Mouse (Mus musculus) macrophage (primary cell): ENCODE measurements around the gene Pou2f1. TPM values are rescaled to one million over a fixed set of nuclear protein-coding genes. Genes with fewer than 3 reads are reported as not detected.

Experiments
- H3K27ac ChIP-seq: fragments of 350-480 bp; formaldehyde crosslinking; 2 replicates; pipeline ENCODE4 v1.9.0; 2021
- H3K36me3 ChIP-seq: fragments of 350-480 bp; formaldehyde crosslinking; 2 replicates; pipeline ENCODE4 v1.9.0; 2021; ENCODE audit errors: inconsistent target
- H3K4me3 ChIP-seq: fragments of 350-480 bp; formaldehyde crosslinking; 2 replicates; pipeline ENCODE4 v1.9.0; 2021; ENCODE audit errors: inconsistent target
- H3K79me2 ChIP-seq: fragments of 350-480 bp; formaldehyde crosslinking; 2 replicates; pipeline ENCODE4 v1.9.0; 2021; ENCODE audit errors: inconsistent target
- WGBS: methylation state at CpG from one replicate; pipeline ENCODE4 v1.1.7; 2026; ENCODE audit warnings: inconsistent platforms; ENCODE audit not compliant: missing documents; 5-methylcytosine and 5-hydroxymethylcytosine counted together
- polyA plus RNA-seq: library from polyadenylated mRNA; stranded (reverse); fragments of 250-400 nt; gene quantifications from 3 replicates; pipeline ENCODE4 v1.2.4, GENCODE M21; 2018; ENCODE audit warnings: inconsistent platforms

Pou2f1 gene
- polyA plus RNA-seq, 1 experiment from 2014 or later, result 6.4 TPM

- H3K79me2 ChIP-seq, result no peaks in the 10 kb centered on the region; the same call in 1 of the 2 replicates
- no peaks in the 10 kb centered on the region for H3K36me3 ChIP-seq
- H3K27ac ChIP-seq, result no peak overlapping the region
- WGBS, result no CpG with 5 or more reads among the region's 1 CpGs
- H3K4me3 ChIP-seq, result no peak overlapping the region
These were observed 59.2 kb downstream of the Pou2f1 start for GRCm38 (mm10) chr1:165943270-165943669.

- WGBS, result 91% methylated on average over 2 of the region's 2 CpGs
- no peak overlapping the region for H3K27ac ChIP-seq
These were observed 67.0 kb downstream of the Pou2f1 start for GRCm38 (mm10) chr1:165935466-165935818.

GRCm38 (mm10) chr1:165934648-165935465 is 67.6 kb downstream of the Pou2f1 start:
- no peaks in the 10 kb centered on the region for H3K36me3 ChIP-seq
- 9% methylated on average over 7 of the region's 7 CpGs for WGBS

More at GRCm38 (mm10) chr1:165935466-165935818, 67.0 kb downstream of the Pou2f1 start:
- no peaks in the 10 kb centered on the region for H3K36me3 ChIP-seq
- H3K4me3 ChIP-seq, result no peak overlapping the region
- peaks cover 18% of the 10 kb centered on the region; the same call in 1 of the 2 replicates for H3K79me2 ChIP-seq

GRCm38 (mm10) chr1:165933915-165934647 is 68.4 kb downstream of the Pou2f1 start:
- H3K4me3 ChIP-seq, result no peak overlapping the region

More at GRCm38 (mm10) chr1:165934648-165935465, 67.6 kb downstream of the Pou2f1 start:
- peaks cover 18% of the 10 kb centered on the region; the same call in 1 of the 2 replicates for H3K79me2 ChIP-seq
- peak overlapping the region; percentile 2; the same call in 1 of the 2 replicates for H3K4me3 ChIP-seq
- H3K27ac ChIP-seq, result no peak overlapping the region

GRCm38 (mm10) chr1:165932842-165933241 is 69.6 kb downstream of the Pou2f1 start:
- H3K79me2 ChIP-seq, result peaks cover 18% of the 10 kb centered on the region; the same call in 1 of the 2 replicates
- WGBS, result 92% methylated on average over 2 of the region's 2 CpGs
- no peak overlapping the region for H3K4me3 ChIP-seq
- H3K27ac ChIP-seq, result no peak overlapping the region
- H3K36me3 ChIP-seq, result no peaks in the 10 kb centered on the region

More at GRCm38 (mm10) chr1:165933915-165934647, 68.4 kb downstream of the Pou2f1 start:
- 78% methylated on average over 5 of the region's 5 CpGs for WGBS
- peaks cover 18% of the 10 kb centered on the region; the same call in 1 of the 2 replicates for H3K79me2 ChIP-seq
- no peaks in the 10 kb centered on the region for H3K36me3 ChIP-seq
- H3K27ac ChIP-seq, result no peak overlapping the region

- no peak overlapping the region for H3K27ac ChIP-seq
- 89% methylated on average over 3 of the region's 3 CpGs for WGBS
- H3K79me2 ChIP-seq, result peaks cover 18% of the 10 kb centered on the region; the same call in 1 of the 2 replicates
- no peaks in the 10 kb centered on the region for H3K36me3 ChIP-seq
- H3K4me3 ChIP-seq, result no peak overlapping the region
These were observed 72.0 kb downstream of the Pou2f1 start for GRCm38 (mm10) chr1:165930510-165930909.

GRCm38 (mm10) chr1:165927507-165928279 is 74.8 kb downstream of the Pou2f1 start:
- Histone ChIP-seq H3K27ac (no peak overlapping the region), H3K79me2 (0 out of 2 replicates have a peak, but pooled peaks cover 1% of the 10 kb centered on the region), H3K4me3 (no peak overlapping the region), H3K36me3 (no peaks in the 10 kb centered on the region)
- 79% methylated on average over 6 of the region's 7 CpGs for WGBS

GRCm38 (mm10) chr1:165925207-165925606 is 77.3 kb downstream of the Pou2f1 start:
- H3K79me2 ChIP-seq, result no peaks in the 10 kb centered on the region
- H3K27ac ChIP-seq, result no peak overlapping the region
- 90% methylated on average over 2 of the region's 2 CpGs for WGBS
- no peak overlapping the region for H3K4me3 ChIP-seq
- H3K36me3 ChIP-seq, result no peaks in the 10 kb centered on the region

- 92% methylated on average over 1 of the region's 1 CpGs for WGBS
- no peaks in the 10 kb centered on the region for H3K79me2 ChIP-seq
- no peaks in the 10 kb centered on the region for H3K36me3 ChIP-seq
- H3K4me3 ChIP-seq, result no peak overlapping the region
- no peak overlapping the region for H3K27ac ChIP-seq
These were observed 80.0 kb downstream of the Pou2f1 start for GRCm38 (mm10) chr1:165922488-165922887.

- no peaks in the 10 kb centered on the region for H3K36me3 ChIP-seq
- no peaks in the 10 kb centered on the region for H3K79me2 ChIP-seq
- no peak overlapping the region for H3K27ac ChIP-seq
- 80% methylated on average over 3 of the region's 3 CpGs for WGBS
- no peak overlapping the region for H3K4me3 ChIP-seq
These were observed 81.5 kb downstream of the Pou2f1 start for GRCm38 (mm10) chr1:165921026-165921425.

- Histone ChIP-seq H3K36me3 (no peaks in the 10 kb centered on the region), H3K27ac (no peak overlapping the region), H3K4me3 (no peak overlapping the region), H3K79me2 (no peaks in the 10 kb centered on the region)
- WGBS, result 100% methylated on average over 2 of the region's 2 CpGs
These were observed 88.1 kb downstream of the Pou2f1 start for GRCm38 (mm10) chr1:165914416-165914801.

GRCm38 (mm10) chr1:165913720-165914415 is 88.6 kb downstream of the Pou2f1 start:
- no peaks in the 10 kb centered on the region for H3K36me3 ChIP-seq
- 96% methylated on average over 2 of the region's 2 CpGs for WGBS

GRCm38 (mm10) chr1:165909471-165909870 is 93.0 kb downstream of the Pou2f1 start:
- no peak overlapping the region for H3K27ac ChIP-seq
- H3K36me3 ChIP-seq, result no peaks in the 10 kb centered on the region; the same call in 1 of the 2 replicates
- WGBS, result 100% methylated on average over 3 of the region's 3 CpGs
- no peaks in the 10 kb centered on the region for H3K79me2 ChIP-seq
- H3K4me3 ChIP-seq, result no peak overlapping the region

More at GRCm38 (mm10) chr1:165913720-165914415, 88.6 kb downstream of the Pou2f1 start:
- Histone ChIP-seq H3K79me2 (no peaks in the 10 kb centered on the region), H3K27ac (no peak overlapping the region), H3K4me3 (no peak overlapping the region)

- 97% methylated on average over 3 of the region's 3 CpGs for WGBS
These were observed 93.7 kb downstream of the Pou2f1 start for GRCm38 (mm10) chr1:165908806-165909205.

More at GRCm38 (mm10) chr1:165908806-165909205, 93.7 kb downstream of the Pou2f1 start:
- no peaks in the 10 kb centered on the region for H3K79me2 ChIP-seq
- H3K27ac ChIP-seq, result no peak overlapping the region
- no peak overlapping the region for H3K4me3 ChIP-seq
- no peaks in the 10 kb centered on the region; the same call in 1 of the 2 replicates for H3K36me3 ChIP-seq
